Mouse (Mus musculus): ENCODE results near the gene H2-M10.6. TPM values are rescaled to one million over a fixed set of nuclear protein-coding genes. Genes with fewer than 3 reads are reported as not detected.

H2-M10.6 gene
- not detected in 4 replicates for total RNA-seq (2023; ENCODE audit: inconsistent age)

DNA sequence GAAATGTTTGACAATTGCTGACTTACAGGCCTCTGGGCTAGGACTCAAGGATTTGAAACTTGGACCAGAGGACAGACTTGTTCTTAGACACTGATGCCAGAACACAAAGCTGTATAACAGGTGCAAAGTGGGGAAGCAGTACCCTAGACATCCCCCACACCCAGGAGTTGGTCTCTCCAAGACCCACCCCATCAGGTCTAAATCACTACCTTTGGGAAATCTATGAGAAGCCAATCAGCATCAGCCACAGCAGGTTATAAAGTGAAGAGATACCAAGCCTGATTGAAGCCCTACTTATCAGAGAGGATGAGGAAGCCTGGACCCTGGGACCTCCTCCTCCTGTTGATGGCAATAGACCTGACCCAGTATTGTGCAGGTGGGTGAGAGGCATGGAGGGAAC, at the start of gene H2-M10.6:
TSS of gene H2-M10.6 (plus strand) at position 301 of the 400 bp plus-strand sequence.

DNA sequence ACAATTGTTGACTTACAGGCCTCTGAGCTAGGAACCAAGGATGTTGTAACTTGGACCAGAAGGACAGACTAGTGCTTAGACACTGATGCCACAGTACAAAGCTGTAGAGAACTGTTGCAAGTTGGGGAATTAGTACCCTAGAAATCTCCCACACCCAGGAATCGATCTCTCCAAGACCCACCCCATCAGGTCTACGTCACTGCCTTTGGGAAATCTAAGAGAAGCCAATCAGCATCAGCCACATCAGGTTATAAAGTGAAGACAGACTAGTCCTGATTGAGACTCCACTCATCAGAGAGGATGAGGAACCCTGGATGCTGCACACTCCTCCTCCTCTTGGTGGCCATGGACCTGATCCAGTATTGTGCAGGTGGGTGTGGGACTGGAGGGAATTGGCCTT, 39.4 kb upstream of the H2-M10.6 start, which contains the start of gene H2-M10.5:
TSS of gene H2-M10.5 (plus strand) at position 301 of the 400 bp plus-strand sequence.

DNA sequence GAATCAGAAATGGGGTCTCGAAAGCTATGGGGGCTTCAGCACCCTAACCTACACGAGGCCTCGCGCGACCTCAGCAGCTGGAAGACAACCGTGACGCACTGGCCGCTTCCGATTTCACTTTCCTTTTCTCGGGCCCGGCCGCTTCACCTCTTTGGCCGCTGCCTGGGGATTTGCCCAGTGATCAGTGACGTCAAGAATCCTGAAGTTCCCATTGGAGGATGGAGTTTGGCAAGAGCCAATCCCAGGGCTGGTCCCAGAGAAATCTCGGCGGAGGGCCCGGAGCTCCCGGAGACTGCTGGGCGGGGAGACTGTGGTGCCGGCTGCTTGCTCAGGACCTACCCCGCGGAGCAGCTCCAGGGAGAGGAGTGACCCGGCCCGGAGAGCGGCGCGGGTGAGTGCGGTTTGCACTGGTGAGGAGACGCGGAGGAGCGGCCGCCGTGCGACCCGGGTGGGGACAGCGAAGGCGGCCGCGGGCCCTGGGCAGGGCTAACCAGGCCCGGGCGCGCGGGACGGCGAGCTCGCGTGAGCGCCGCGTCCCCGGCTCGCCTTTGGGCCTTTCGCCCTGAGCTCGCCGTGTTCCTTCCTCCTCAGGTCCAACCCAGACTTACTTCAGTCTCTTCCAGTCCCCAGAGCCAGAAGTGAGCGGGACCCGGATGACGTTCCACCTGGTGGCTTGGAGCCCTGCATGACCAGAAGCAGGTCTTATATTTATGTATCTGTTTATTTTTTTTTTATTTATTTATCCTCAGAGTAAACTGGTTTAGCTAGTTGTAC, 25.1 kb downstream of the H2-M10.6 start, which contains the start of gene Trim26:
TSS of gene Trim26 (plus strand) at position 261 of the 774 bp plus-strand sequence.

Other genes with a start within 250 kb of the H2-M10.6 start
- gene H2-M9, start 169.5 kb upstream of the H2-M10.6 start, total RNA-seq (2023; ENCODE audit: inconsistent age), result not detected in 4 replicates
- not detected in 4 replicates for gene H2-M1, start 140.0 kb upstream of the H2-M10.6 start, total RNA-seq (2023; ENCODE audit: inconsistent age)
- not detected in 4 replicates for gene H2-M10.5, start 39.3 kb upstream of the H2-M10.6 start, total RNA-seq (2023; ENCODE audit: inconsistent age)
- gene Trim26, start 25.0 kb downstream of the H2-M10.6 start, total RNA-seq (2023; ENCODE audit: inconsistent age), result 191 to 213 TPM (median 199 TPM) in 4 replicates
- gene Trim15, start 55.0 kb downstream of the H2-M10.6 start, total RNA-seq (2023; ENCODE audit: inconsistent age), result not detected in 4 replicates
- gene Trim10, start 57.4 kb downstream of the H2-M10.6 start, total RNA-seq (2023; ENCODE audit: inconsistent age), result 0.21 TPM in 1 of 4 replicates, not detected in the others
- 0.24 to 0.93 TPM in 2 of 4 replicates, not detected in the others for gene Trim40, start 78.0 kb downstream of the H2-M10.6 start, total RNA-seq (2023; ENCODE audit: inconsistent age)
- gene Trim31, start 85.9 kb downstream of the H2-M10.6 start, total RNA-seq (2023; ENCODE audit: inconsistent age), result not detected in 4 replicates
- 0.58 TPM in 1 of 4 replicates, not detected in the others for gene Rnf39, start 130.7 kb downstream of the H2-M10.6 start, total RNA-seq (2023; ENCODE audit: inconsistent age)
- 90.0 to 119 TPM (median 113 TPM) in 4 replicates for gene Ppp1r11, start 139.6 kb downstream of the H2-M10.6 start, total RNA-seq (2023; ENCODE audit: inconsistent age)
- 79.5 to 91.0 TPM (median 81.3 TPM) in 4 replicates for gene Znrd1, start 146.4 kb downstream of the H2-M10.6 start, total RNA-seq (2023; ENCODE audit: inconsistent age)
- 1.6 to 2.7 TPM (median 2.1 TPM) in 4 replicates for gene Znrd1as, start 146.4 kb downstream of the H2-M10.6 start, total RNA-seq (2023; ENCODE audit: inconsistent age)
- not detected in 4 replicates for gene 2410137M14Rik, start 169.1 kb downstream of the H2-M10.6 start, total RNA-seq (2023; ENCODE audit: inconsistent age)
- not detected in 4 replicates for gene H2-M5, start 177.4 kb downstream of the H2-M10.6 start, total RNA-seq (2023; ENCODE audit: inconsistent age)
- not detected in 4 replicates for gene Zfp57, start 189.0 kb downstream of the H2-M10.6 start, total RNA-seq (2023; ENCODE audit: inconsistent age)
- gene Mog, start 211.2 kb downstream of the H2-M10.6 start, total RNA-seq (2023; ENCODE audit: inconsistent age), result not detected in 4 replicates
- gene Gabbr1, start 233.8 kb downstream of the H2-M10.6 start, total RNA-seq (2023; ENCODE audit: inconsistent age), result 55.3 to 68.7 TPM (median 59.7 TPM) in 4 replicates